ENCODE assay signal across 18 mouse cellular contexts in the genomic region with DNA sequence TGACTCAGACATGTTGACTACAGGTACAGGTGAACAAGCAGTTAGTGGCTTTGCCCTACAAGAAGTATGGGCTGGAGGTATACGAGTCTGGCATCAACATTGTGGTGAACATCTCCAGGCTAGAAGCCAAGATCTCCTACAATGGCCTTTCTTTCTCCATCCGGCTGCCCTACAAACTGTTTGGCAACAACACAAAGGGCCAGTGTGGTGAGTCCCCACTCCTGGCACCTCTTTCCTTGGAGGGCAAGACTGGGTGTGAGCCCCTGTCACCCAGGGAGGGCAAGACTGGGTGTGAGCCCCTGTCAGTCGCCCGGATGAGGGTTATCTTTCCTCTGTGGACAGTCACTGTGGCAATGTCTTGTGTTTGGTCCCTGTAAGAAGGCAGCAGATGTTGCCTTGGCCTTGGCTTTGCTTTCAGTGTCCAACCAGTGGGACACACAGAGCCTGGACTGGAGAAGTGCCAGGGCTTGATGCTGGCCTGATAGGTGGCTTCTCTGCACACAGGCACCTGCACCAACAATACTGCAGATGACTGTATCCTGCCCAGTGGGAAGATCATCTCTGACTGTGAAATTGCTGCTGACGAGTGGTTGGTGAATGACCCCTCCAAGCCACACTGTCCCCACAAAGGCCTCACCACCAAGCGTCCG. TPM values are rescaled to one million over a fixed set of nuclear protein-coding genes. Genes with fewer than 3 reads are reported as not detected.
A peak's percentile ranks its signal among the peaks of the same experiment; 100 is the strongest.
DNase-seq lines count a peak whose midpoint lies in the region; TF ChIP-seq lines count a peak whose summit lies in the region.
"Had no signal": no experiment of that assay in that cellular context is flagged by ENCODE, and none has a peak within 500 bp of the region (broad histone marks: within the 10 kb centered on the region; RNA-seq: fewer than 3 reads in every experiment).

No protein-coding gene starts in this region.

- DNase-seq in cerebellum, postnatal 14 days, result peak; percentile 43 to 56
- no peak for DNase-seq in cerebellum, adult 11 months
- peak; percentile 2 to 11 for DNase-seq in layer of hippocampus, adult 2 months (ENCODE audit: low spot score in 2 of 2)
- DNase-seq in layer of hippocampus, postnatal 36 days, result no peak
- DNase-seq in left cerebral cortex, postnatal 4 days, result peak; percentile 61
- DNase-seq in left cerebral cortex, postnatal 25 days (ENCODE audit: low spot score in 2 of 2), result no peak
- no peak for DNase-seq in heart, postnatal 4 days
- DNase-seq: adrenal gland, adult 8-10 months; adrenal gland, postnatal 36 days; gastrocnemius, postnatal 10 days; heart, adult 18-20 months; heart, postnatal 10 days had no signal

- TF ChIP-seq CTCF in layer of hippocampus, adult 2 months (conservative IDR thresholded peaks at IDR 0.05), result no peak

- H3K27ac ChIP-seq in layer of hippocampus, adult 2 months, result no peak overlapping the region
- H3K27ac ChIP-seq: embryonic facial prominence, embryonic 13.5 days; forebrain, embryonic 12.5 days; heart, embryonic 10.5 days; hindbrain, embryonic 15.5 days had no signal

- H3K4me3 ChIP-seq in layer of hippocampus, adult 2 months, result no peak overlapping the region
- H3K4me3 ChIP-seq: embryonic facial prominence, embryonic 13.5 days; forebrain, embryonic 12.5 days; heart, embryonic 10.5 days; hindbrain, embryonic 15.5 days had no signal

- intact Hi-C loops in left cerebral cortex, postnatal 4 days (cut with DNase I), result no loop called here
- intact Hi-C loops in left cerebral cortex, postnatal 25 days (cut with DNase I), result no loop called here

RNA-seq across cellular contexts. Expression of a gene that starts 41.2 kb away (rescaled TPM):
- not detected for total RNA-seq in layer of hippocampus, adult 2 months (2021)
- not detected for total RNA-seq in layer of hippocampus, postnatal 36 days (2021)
- not detected for total RNA-seq in left cerebral cortex, postnatal 4 days (2021)
- under 1 TPM in 1 of 2 experiments, not detected in 1; 0.02 TPM for total RNA-seq in left cerebral cortex, postnatal 25 days (2021)
- not detected for total RNA-seq in heart, postnatal 4 days (2021)
- total RNA-seq: adrenal gland, adult 8-10 months; adrenal gland, postnatal 36 days; gastrocnemius, postnatal 10 days; gastrocnemius, postnatal 4 days; heart, postnatal 10 days had no signal

RNA-seq across cellular contexts. Expression of a gene that starts 57.4 kb away (rescaled TPM):
- under 1 TPM in 1 of 2 experiments, not detected in 1; 0.27 TPM for total RNA-seq in layer of hippocampus, adult 2 months (2021)
- total RNA-seq in layer of hippocampus, postnatal 36 days (2021), result 1 to 10 TPM in 1 of 2 experiments, not detected in 1; 2.1 TPM
- total RNA-seq in left cerebral cortex, postnatal 4 days (2021), result 1 to 10 TPM in 1 of 2 experiments, under 1 TPM in 1; 0.68 to 1.4 TPM
- total RNA-seq in left cerebral cortex, postnatal 25 days (2021), result under 1 TPM in 1 of 2 experiments, not detected in 1; 0.43 TPM
- total RNA-seq in heart, postnatal 4 days (2021), result under 1 TPM in 1 of 2 experiments, not detected in 1; 0.74 TPM
- total RNA-seq: hematopoietic stem cell, adult 5-6 weeks had no signal

Comparison
In these comparisons a context has a peak if more than half of its experiments do, and no peak if none do; other contexts are left out.
1. DNase-seq: peak in cerebellum, postnatal 14 days (2 of 2), layer of hippocampus, adult 2 months (2 of 2) and left cerebral cortex, postnatal 4 days (single experiment); none in cerebellum, adult 11 months (single experiment), layer of hippocampus, postnatal 36 days (0 of 2), left cerebral cortex, postnatal 25 days (0 of 2) and heart, postnatal 4 days (single experiment).